Mouse (Mus musculus): ENCODE data around the gene Purb.
A peak's percentile ranks its signal among the peaks of the same experiment; 100 is the strongest.

Purb gene

DNA sequence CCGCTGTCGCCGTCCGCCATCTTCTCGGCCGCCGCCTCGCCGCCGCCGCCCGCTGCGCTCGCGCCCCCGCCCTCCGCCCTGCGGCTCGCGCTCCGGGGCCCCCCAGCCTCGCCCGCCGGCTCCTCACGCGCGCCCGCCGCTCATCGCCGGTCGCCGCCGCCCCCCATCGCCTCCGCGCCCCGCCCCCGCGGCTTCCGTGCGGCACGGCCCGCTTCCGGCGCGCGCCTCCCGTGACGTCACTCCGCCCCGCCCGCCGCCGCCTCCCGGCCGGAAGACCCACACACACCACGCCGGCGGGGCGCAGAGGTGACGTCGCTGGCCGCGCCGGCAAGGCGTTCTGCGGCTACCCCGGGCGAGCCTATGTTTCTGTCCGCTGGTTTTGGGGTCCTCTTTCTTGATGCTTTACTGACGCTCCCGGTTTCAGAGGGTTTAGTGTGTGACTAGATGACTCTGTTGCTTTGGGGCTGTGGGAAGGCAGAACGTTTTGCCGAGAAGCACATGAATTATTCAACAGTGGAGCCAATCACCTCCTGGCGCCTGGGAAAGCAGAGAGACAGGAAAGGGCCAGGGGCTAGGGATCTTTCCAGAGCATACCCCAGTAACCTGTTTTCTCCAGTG is at the start of gene Purb:
Purb (minus strand) TSS at position 51 of the 618 bp plus-strand sequence.
- DNase-seq: peak; percentile 92

GRCm38 (mm10) chr11:6525241-6525640 is 49.5 kb upstream of the Purb start:
- DNase-seq: no peak

GRCm38 (mm10) chr11:6524880-6525238 is 49.1 kb upstream of the Purb start:
- no peak for DNase-seq

DNA sequence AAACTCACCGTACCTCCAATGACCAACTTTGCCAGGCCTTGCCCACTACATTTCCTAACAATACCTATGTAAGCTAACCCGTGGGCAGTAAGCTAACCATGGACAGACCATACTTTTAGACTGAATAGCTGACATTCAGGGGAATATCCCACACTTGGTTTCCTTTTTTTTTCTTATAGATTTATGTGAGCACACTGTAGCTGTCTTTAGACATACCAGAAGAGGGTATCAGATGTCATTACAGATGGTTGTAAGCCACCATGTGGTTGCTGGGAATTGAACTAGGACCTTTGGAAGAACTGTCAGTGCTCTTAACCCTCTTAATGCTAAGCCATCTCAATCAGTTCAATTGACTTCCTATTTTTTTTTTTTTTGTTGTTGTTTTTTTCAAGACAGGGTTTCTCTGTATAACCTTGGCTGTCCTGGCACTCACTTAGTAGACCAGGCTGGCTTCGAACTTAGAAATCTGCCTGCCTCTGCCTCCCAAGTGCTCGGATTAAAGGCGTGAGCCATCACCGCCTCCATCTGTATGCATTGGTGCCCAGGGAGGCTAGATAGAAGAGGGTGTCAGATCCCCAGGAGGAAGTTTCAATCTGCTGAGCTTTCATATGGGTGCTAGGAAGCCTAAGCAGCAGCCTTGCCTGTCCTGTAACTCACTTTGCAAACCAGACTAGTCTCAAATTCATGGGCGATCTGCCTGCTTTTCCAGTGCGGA is 48.6 kb upstream of the Purb start:
- no peak for DNase-seq

DNA sequence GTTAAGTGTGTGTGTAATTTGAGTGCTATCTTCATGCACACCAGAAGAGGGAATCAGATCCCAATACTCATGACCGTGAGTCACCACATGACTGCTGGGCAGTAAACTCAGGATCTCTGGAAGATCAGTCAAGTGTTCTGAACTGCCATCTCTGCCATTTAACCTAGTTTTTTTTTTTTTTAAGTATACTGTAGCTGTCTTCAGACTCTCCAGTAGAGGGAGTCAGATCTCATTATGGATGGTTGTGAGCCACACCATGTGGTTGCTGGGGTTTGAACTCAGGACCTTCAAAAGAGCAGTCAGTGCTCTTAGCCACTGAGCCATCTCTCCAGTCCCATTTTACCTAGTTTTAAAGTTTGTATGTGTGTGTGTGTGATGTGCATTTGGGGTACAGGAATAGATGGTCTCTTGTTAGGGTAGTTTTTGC is 48.0 kb upstream of the Purb start:
- no peak for DNase-seq

DNA sequence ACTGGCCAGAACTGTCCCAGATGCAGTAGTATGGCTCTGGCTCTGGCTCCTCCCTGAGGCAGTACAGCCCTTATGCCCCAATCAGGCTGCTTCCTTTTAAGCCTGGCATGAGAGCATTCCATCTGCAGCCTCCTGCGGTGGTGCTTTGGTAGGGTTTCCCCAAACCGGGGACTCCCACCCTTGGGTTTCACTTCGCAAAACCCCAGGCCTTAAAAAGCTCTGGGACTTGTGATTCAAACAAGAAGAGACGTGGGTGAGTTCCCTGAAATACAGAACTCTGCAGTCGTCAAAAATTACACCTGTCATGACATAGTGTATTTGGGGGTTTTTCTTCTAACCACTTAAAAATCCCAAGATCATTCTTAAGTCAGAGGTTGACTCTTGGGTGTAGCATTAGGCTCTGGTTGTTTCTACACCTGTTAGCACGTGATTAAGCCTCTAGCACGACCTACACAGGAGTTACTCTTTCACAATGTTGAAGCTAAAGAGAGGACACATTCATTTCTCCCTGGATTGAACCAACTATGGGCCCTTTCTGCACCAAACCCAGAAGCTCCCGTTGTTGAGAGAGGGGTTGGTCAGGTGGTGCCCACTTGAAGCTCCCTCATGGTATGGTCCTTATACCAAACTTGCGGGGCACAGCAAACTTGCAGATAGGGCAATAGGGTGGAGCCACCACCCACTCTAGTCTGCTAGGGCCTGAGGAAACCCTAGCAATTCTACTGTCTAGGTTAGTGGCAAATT is 47.2 kb upstream of the Purb start:
- no peak for DNase-seq

GRCm38 (mm10) chr11:6520507-6521173 is 44.9 kb upstream of the Purb start, which contains the start of gene Myo1g:
Gene Myo1g (minus strand): TSS chr11:6520965.
- DNase-seq: no peak

DNA sequence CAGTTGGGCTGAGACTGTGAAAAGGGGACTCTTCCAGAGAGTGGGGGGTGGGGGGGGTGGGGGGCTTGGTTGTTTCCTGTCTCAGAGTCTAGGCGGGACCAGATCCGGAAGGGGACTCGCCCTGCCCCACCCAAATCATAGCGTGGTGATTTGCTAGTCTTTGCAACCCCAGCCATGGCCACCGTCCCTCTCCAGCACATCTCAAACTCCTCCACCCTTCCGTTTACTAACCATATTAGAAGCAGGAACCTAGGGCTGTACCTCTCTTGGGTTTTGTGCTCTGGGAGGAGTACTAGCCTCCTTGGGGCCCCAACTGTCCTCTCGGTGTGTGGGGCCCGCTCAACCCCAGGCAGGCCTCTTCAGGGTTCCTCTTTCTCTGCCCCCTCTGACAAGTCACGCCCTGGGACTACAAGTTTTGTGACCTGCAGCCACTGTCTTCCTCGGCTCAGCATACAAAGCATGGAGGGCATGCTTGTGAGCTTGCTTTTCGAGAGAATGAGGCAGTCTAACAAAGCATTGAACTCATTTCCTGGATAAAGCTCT is 43.8 kb upstream of the Purb start:
- no peak for DNase-seq

DNA sequence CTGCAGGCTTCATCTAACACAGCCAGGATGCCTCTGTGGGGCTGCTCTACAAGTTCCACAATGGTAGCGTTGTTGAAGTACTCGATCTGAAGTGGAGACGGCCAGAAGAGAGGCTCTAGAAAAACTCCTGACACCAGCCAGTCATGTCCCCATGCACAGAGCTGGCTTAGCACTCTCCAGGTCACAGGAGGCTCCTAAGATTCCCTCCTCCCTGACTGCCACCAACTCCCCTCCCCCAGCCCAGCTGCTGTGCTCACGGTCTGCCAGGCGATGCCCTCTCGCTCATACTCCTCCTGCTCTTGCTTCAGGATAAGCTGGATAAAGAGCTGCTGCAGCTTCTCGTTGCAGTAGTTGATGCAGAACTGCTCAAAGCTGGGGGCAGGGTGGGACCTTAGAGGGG is 39.1 kb upstream of the Purb start:
- no peak for DNase-seq

- no peak for DNase-seq
Measured at GRCm38 (mm10) chr11:6508269-6508876, 32.7 kb upstream of the Purb start.

GRCm38 (mm10) chr11:6506516-6506915 is 30.8 kb upstream of the Purb start:
- DNase-seq: no peak

DNA sequence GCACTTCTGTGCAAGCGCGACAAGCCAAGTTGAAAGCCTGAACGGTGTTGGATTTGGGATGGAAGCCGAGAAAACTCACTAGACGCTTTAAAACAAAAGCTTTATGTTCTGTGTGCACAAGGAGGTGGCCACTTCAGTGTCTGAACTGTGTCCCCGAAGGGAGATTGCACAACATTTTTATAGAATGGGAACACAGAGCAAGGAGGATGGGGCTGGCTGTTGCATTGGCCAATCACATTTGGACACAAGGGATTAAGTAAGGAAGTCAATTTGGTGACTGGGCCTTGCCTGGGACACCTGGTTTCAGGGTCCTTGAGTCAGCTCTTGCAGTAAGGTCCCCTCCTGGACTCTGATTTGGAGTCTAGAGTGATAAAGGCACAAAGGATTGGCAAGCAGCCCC is 29.0 kb upstream of the Purb start:
- no peak for DNase-seq

DNA sequence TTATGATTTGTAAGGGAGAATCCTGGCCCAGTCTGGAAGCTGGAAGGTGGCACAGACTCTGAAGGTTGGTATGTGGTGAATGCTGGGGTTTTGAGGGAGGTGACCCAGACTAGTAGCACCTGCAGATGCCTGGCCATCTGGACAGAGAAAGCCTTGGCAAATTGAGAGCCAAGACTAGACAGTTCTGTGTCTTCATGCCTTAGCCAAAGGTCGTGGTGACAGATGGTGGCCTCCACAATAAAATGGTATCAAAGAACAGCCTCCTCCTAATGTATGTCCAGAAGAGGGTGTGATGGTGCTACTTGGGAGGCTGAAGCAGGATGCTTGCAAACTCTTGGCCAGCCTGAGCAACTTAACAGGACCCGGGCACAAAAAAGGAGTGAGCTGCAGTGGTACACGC is 28.5 kb upstream of the Purb start:
- peak; percentile 85 for DNase-seq

DNA sequence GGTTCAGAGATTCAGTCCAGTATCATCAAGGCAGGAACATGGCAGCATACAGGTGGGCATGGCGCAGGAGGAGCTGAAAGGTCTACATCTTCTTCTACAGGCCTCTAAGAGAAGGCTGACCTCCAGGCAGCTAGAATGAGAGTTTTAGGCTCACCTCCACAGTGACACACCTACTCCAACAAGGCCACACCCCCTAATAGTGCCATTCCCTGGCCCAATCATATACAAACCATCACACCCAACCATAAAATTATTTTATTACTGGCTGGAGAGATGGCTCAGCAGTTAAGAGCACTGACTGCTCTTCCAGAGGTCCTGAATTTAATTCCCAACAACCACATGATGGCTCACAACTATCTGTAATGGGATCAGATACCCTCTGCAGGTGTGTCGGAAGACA is 26.8 kb upstream of the Purb start:
- no peak for DNase-seq

DNA sequence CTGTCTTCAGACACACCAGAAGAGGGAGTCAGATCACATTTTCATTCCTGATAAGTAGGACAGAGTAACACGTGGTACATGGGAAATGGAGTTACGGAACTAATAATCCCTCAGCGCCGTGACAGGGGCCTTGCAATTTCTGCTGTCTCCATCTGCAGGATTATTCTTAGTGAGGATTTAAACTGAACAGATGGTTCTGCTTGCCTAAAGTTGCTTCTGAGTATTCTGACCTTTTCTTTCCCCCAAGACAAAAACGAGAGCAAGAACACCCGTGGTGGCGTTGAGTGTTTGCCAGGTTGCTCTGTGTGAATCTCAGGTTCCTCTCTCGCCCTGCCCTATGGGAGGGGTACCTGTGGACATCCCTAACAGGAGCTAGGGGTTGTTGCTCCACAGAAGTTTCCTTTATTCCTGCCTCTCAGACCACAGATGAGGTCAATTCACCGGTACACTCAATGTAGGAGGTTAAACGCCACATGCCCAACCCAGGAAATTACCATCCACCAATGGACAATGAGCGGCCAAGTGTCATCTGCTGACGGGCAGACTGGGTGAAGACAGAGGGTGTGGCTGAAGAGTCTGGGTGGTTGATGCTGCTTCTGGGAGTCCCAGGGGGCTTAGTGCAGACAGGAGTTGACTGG is 21.7 kb upstream of the Purb start:
- DNase-seq: peak; percentile 57

- DNase-seq: peak; percentile 66
Measured at GRCm38 (mm10) chr11:6489691-6490503, 14.2 kb upstream of the Purb start.

GRCm38 (mm10) chr11:6489257-6489656 is 13.5 kb upstream of the Purb start:
- no peak for DNase-seq

DNA sequence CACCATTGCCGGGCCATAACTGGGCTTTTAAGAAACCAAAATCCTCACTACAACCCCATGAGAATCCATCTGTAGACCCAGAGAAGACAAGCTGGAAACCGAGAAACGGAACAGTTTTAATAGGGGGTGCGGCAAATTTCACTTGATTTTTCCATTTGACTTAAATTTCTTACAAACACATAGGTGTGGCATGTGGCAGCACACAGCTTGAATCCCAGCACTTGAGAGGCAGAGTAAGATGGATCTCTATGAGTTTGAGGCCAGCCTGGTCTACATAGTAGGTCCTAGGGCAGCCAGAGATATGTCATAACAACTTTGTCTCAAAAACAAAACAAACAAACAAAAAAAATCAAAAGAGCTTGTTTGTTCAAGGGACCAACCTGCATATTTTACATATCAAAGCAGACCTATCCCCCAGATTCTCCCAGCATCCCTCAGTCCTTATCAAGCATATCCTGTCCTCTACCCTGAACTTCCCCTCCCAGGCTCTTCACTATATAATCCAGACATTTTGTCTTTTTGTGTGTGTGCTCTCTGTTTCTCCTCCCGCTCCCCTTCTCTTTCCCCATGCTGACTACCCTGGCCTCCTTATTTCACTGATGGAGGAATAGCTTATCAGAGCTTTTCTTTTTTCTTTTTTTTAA is 12.4 kb upstream of the Purb start:
- no peak for DNase-seq

GRCm38 (mm10) chr11:6487496-6487895 is 11.8 kb upstream of the Purb start:
- no peak for DNase-seq

GRCm38 (mm10) chr11:6486916-6487315 is 11.2 kb upstream of the Purb start:
- no peak for DNase-seq

Data from cerebellum, adult 11-12 months (tissue).